ENCODE assay signal across 13 mouse cellular contexts in the genomic region with DNA sequence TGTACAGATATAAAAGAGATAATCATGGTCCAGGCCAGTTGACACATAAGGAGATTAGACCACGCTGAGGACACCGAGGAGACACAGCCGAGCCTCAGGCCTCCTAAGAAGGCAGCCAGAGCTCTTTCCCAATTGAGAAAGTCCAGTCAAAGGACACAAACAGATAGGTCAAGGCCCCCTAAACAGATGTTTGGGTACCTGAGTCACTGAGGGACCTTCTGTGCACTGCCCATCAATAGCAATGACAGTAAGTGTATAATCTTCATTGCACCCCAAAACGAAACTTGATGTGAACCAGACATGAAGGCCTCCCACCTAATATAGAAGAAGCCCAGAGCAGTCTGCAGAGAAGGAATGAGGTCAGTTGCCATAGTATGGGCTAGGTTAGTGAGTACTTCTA.
DNase-seq lines count a peak whose midpoint lies in the region; ATAC-seq and TF ChIP-seq lines count a peak whose summit lies in the region.
"Had no signal": no experiment of that assay in that cellular context is flagged by ENCODE, and none has a peak within 500 bp of the region (broad histone marks: within the 10 kb centered on the region; RNA-seq: fewer than 3 reads in every experiment).

No protein-coding gene starts in this region.

- no peak overlapping the region for H3K4me3 ChIP-seq in heart, embryonic 13.5 days
- no peak overlapping the region for H3K4me3 ChIP-seq in spleen, adult 2 months (ENCODE audit: extremely low read depth, insufficient read depth, insufficient read length)
- no peak overlapping the region for H3K4me3 ChIP-seq in liver, embryonic 13.5 days (replicated peaks)
- H3K4me3 ChIP-seq in midbrain, embryonic 16.5 days (ENCODE audit: low read depth, low read length) = no peak overlapping the region
- H3K4me3 ChIP-seq: embryonic facial prominence, embryonic 12.5 days; midbrain, embryonic 15.5 days had no signal

- H3K4me1 ChIP-seq in heart, embryonic 13.5 days = peaks cover 19% of the 10 kb centered on the region
- H3K4me1 ChIP-seq in spleen, adult 2 months (ENCODE audit: control insufficient read depth, insufficient read depth, insufficient read length) = no peaks in the 10 kb centered on the region
- H3K4me1 ChIP-seq in liver, embryonic 13.5 days (replicated peaks) = peaks cover 13% of the 10 kb centered on the region
- H3K4me1 ChIP-seq in midbrain, embryonic 16.5 days (ENCODE audit: control insufficient read depth, insufficient read depth, low read length) = no peaks in the 10 kb centered on the region
- H3K4me1 ChIP-seq: embryonic facial prominence, embryonic 12.5 days; midbrain, embryonic 15.5 days had no signal

- ATAC-seq in heart, embryonic 13.5 days (ENCODE audit: extremely low read depth, insufficient number of reproducible peaks, low FRiP score, low TSS enrichment) = no peak
- ATAC-seq in liver, embryonic 13.5 days (ENCODE audit: low read depth) = no peak
- ATAC-seq in midbrain, embryonic 16.5 days = no peak
- ATAC-seq: forebrain, postnatal 0 days; midbrain, embryonic 15.5 days had no signal

- no peak overlapping the region for H3K9ac ChIP-seq in heart, embryonic 13.5 days
- H3K9ac ChIP-seq in liver, embryonic 13.5 days = no peak overlapping the region
- no peak overlapping the region for H3K9ac ChIP-seq in midbrain, embryonic 16.5 days (ENCODE audit: low read depth, low read length)
- H3K9ac ChIP-seq: embryonic facial prominence, embryonic 12.5 days; forebrain, postnatal 0 days; midbrain, embryonic 15.5 days had no signal

- no peak for TF ChIP-seq CTCF in spleen, adult 2 months (IDR thresholded peaks at IDR 0.05; ENCODE audit: extremely low read depth, insufficient read depth, insufficient read length, insufficient replicate concordance)

- H3K4me2 ChIP-seq in heart, embryonic 13.5 days = no peak overlapping the region
- H3K4me2 ChIP-seq in liver, embryonic 13.5 days = no peak overlapping the region
- no peak overlapping the region for H3K4me2 ChIP-seq in midbrain, embryonic 16.5 days (ENCODE audit: low read length)
- H3K4me2 ChIP-seq: embryonic facial prominence, embryonic 12.5 days; midbrain, embryonic 15.5 days had no signal

- no peaks in the 10 kb centered on the region; the same call in 1 of the 2 replicates for H3K9me3 ChIP-seq in heart, embryonic 13.5 days
- 0 out of 2 replicates have a peak, but pooled peaks cover 6% of the 10 kb centered on the region for H3K9me3 ChIP-seq in liver, embryonic 13.5 days (replicated peaks)
- H3K9me3 ChIP-seq in midbrain, embryonic 16.5 days (replicated peaks; ENCODE audit: control insufficient read depth, low read length, poor library complexity, severe bottlenecking) = 0 out of 2 replicates have a peak, but pooled peaks cover 2% of the 10 kb centered on the region
- H3K9me3 ChIP-seq: midbrain, embryonic 15.5 days had no signal

- WGBS in heart, embryonic 13.5 days = 69% methylated on average over 4 of the region's 4 CpGs
- WGBS in spleen, adult 2 months = 84% methylated on average over 4 of the region's 4 CpGs
- WGBS in liver, embryonic 13.5 days (ENCODE audit: insufficient replicate concordance) = 66% methylated on average over 4 of the region's 4 CpGs
- 93% methylated on average over 4 of the region's 4 CpGs for WGBS in midbrain, embryonic 16.5 days

- TF ChIP-seq POLR2A in spleen, adult 2 months (IDR thresholded peaks at IDR 0.05; ENCODE audit: low read depth, low read length) = no peak

- H3K27ac ChIP-seq in heart, embryonic 13.5 days (replicated peaks) = peak overlapping the region; percentile 71
- peak overlapping the region; percentile 78 for H3K27ac ChIP-seq in spleen, adult 2 months (ENCODE audit: insufficient read depth, low read length)
- H3K27ac ChIP-seq in liver, embryonic 13.5 days = 0 out of 2 replicates have a peak overlapping the region, but pooled peaks have one; percentile 9
- no peak overlapping the region for H3K27ac ChIP-seq in midbrain, embryonic 16.5 days (ENCODE audit: low read length)
- H3K27ac ChIP-seq: embryonic facial prominence, embryonic 12.5 days; midbrain, embryonic 15.5 days had no signal

- no peaks in the 10 kb centered on the region for H3K27me3 ChIP-seq in heart, embryonic 13.5 days (replicated peaks)
- H3K27me3 ChIP-seq in spleen, adult 2 months (ENCODE audit: control insufficient read depth, insufficient read depth, low read length) = no peaks in the 10 kb centered on the region
- H3K27me3 ChIP-seq in liver, embryonic 13.5 days = no peaks in the 10 kb centered on the region
- H3K27me3 ChIP-seq in midbrain, embryonic 16.5 days (ENCODE audit: control insufficient read depth, insufficient read depth, low read depth, low read length) = no peaks in the 10 kb centered on the region
- H3K27me3 ChIP-seq: embryonic facial prominence, embryonic 12.5 days; midbrain, embryonic 15.5 days had no signal

- H3K36me3 ChIP-seq in heart, embryonic 13.5 days = peaks cover 89% of the 10 kb centered on the region
- H3K36me3 ChIP-seq in spleen, adult 2 months (ENCODE audit: control insufficient read depth, insufficient read depth, low read length) = peaks cover 19% of the 10 kb centered on the region
- peaks cover 40% of the 10 kb centered on the region for H3K36me3 ChIP-seq in liver, embryonic 13.5 days
- H3K36me3 ChIP-seq in midbrain, embryonic 16.5 days (ENCODE audit: control insufficient read depth, insufficient read depth, low read length) = peaks cover 2% of the 10 kb centered on the region; the same call in 1 of the 2 replicates

- no peak for DNase-seq in heart, adult 9 months (ENCODE audit: low spot score in 2 of 2)
- no peak for DNase-seq in spleen, adult 2 months (ENCODE audit: low read depth in 1 of 2, low spot score in 2 of 2)
- no peak for DNase-seq in spleen, postnatal 4 days (ENCODE audit: low spot score in 2 of 2)
- DNase-seq in liver, embryonic 13.5 days = no peak
- no peak for DNase-seq in retina, postnatal 1 day
- DNase-seq: cerebellum, postnatal 14 days; forebrain, postnatal 0 days; kidney, adult 18-20 months; right cerebral cortex, postnatal 14 days had no signal
